Mouse (Mus musculus) urinary bladder, postnatal 10 days (tissue): Measurements from ENCODE around the gene Hat1.
A peak's percentile ranks its signal among the peaks of the same experiment; 100 is the strongest.
"Not testable (repeated sequence)": the region's sequence is repeated elsewhere in the genome, so short reads cannot be mapped to it uniquely, and the experiment has no call there.

Experiments
- DNase-seq: peaks from one replicate; pipeline ENCODE4 v3.0.0; 2022; ENCODE audit warnings: low spot score

Hat1 gene

DNA sequence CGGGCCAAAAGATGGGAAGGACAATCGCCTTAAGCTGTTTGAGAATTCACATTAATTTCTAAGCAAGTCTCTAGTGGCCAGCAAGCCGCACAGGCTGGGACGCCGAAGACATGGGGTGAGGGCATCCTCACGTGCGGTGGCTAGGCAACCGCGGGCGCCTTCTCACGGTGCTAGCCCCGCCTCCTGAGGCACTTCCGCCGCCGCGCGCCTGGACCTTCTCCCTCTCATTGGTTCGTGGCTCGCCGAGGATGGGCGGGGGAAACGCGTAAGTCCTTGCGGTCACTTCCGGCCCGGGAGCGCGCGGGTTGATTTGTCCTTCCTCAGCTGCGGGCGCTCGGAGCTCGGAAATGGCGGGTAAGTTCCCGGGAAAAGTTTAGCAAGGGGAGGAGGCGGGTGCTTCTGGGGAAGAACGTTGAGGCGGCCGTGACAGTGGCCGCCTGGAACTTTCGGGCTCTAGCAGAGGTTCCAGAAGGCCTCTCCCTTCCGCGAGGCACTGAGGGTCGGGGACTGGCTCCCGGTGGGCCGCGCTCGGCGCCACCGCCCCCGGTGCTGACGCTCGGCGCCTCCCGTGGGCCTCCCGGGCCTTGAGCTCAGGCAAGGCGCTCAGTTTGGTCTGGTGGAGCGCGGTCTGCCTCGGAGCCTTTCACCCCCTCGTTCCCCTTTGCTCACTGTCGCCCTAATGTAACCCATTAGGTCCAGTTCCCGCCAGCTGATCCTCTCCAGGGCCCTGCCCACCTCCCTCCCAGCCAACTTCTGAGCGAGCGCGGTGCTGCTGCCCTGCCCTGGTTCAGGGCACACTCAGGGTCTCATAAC lies at the start of gene Hat1:
TSS of gene Hat1 (plus strand) at position 8 of the 813 bp plus-strand sequence.
- DNase-seq = peak; percentile 88

DNA sequence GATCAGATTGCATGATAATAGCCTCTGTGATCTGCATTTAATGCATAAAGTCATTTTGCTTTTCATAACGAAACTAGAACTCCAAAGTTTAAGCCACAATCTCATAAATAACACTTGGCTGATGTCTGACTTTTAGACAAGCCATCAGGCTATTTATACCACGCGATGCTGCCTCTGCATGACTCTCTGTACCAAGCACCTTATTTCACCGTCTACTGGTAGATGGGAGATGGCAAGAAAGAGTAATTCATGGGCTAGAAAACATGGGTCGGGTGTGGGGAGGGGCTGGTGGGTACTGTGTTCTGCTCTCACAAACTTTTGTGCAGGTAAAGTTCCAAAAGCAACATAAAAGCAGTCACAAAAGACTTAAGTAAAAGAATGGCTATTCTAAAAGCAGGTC lies 48.6 kb upstream of the Hat1 start:
- no peak for DNase-seq

DNA sequence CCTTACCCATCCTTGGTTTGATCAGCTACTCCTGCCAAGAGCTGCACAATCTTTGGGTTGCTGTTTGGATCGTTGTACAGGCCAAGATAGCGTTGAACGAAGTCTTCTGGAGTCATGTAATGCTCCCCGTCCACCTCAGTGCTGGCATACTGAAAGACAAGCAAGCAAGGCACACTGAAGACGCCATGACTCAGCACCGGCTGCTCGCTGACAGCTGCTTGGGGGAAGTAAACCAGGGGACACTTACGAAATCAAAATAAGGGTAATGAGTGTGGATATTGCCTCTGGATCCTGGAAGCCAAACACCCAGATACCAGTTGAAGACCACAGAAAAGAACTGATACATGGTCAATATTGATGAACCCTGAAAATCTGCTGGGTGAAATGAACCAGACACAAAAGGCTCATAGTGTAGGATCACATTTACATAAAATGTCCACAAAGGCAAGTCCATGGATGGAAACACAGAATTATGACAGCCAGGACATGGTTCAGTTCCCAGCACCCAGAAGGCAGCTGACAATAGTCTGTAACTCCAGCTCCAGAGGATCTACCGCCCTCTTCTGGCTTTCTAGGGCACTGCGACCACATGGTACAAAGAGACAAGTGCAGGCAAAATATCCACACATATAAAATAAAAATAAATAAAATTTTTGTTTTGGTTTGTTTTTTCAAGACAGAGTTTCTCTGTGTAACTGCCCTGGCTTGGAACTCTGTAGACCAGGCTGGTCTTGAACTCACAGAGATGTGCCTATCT lies 44.7 kb upstream of the Hat1 start:
- DNase-seq = no peak

DNA sequence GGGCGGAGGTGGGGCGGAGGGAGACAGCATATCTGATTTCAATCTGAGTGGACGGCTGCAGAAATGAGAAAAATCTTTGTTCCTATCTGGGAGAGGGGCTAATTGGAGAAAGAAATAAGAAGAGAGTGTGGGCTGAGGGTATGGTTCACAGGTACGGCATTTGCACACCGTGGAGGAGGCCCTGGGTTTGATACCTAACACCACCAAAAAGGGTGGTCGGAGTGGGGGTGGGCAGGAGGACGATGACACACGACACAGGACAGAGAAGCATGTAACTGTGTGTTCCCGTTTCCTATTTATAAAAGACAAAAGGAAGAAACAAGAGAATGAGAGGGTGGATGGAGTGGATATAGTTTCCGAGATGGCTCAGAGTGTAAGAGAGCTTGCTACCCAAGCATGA lies 41.6 kb upstream of the Hat1 start:
- DNase-seq = no peak

DNA sequence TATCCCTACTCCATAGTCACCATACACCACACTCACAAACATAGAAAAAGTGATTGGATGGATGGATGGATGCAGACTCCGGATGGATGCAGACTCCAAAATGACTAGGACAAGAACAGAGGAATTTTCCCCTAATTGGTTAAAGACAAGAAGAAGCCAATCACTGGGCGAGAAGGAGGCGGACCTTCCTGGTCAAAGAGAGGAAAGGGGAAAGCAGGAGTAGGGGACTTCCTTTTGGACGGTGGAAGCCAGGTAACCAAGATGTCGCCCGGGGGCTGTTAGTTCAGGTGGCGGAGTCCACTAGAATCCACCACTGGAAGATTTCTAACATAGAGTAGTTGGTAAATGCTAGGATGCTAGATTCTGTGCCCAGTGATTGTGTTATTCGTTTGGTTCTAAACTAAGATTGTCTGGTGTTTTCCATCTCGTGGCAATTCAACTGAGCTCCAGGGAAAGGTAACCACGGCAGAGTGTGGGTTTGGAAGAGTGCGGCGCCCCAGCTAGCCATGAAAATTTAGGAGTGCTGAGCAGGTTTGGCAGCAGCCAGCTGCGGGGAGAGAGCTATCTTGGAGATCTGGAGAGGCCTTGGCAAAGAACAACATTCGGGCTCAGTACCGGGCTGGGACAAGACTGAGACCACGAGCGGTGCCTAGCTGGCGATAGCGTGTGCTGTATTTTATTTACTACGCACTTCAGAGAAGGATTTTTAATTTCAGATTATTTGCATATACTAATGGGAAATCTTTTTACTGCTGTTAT lies 40.8 kb upstream of the Hat1 start:
- no peak for DNase-seq

DNA sequence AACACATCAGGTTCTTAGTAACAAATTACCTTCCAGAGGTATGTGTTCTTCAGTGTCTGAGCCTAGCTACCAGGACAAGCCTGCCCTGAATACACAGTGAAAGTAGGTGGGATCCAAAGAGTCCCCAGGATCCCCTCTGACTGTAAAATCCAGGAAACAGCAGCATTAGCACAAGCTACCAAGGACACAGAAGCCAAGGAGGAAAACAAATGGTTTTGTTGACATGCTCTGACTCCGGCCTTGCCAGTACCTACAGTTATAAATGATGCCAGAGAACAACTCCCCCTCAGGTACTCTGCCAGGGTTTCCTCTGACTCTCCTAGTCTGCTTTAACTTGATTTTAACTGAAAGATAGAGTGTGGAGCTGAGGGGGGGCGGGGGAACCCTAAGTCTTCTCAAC lies 39.2 kb upstream of the Hat1 start:
- no peak for DNase-seq

DNA sequence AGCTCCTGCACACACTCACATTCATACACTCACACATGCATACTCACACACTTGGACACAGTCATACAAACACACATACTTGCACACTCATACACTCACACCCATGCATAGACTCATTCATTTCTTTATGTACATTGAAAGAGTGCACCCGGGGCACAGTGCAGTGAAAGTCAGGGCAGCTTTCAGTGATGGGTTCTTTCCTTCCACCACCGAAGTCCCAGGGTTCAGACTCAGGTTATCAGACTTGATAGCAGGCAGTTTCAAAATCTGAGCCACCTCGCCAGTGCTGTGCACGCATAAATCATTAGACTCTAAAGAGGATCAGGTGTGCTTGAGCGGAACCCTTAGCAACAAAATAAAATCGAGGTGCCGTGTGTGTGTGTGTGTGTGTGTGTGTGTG lies 38.6 kb upstream of the Hat1 start:
- no peak for DNase-seq

DNA sequence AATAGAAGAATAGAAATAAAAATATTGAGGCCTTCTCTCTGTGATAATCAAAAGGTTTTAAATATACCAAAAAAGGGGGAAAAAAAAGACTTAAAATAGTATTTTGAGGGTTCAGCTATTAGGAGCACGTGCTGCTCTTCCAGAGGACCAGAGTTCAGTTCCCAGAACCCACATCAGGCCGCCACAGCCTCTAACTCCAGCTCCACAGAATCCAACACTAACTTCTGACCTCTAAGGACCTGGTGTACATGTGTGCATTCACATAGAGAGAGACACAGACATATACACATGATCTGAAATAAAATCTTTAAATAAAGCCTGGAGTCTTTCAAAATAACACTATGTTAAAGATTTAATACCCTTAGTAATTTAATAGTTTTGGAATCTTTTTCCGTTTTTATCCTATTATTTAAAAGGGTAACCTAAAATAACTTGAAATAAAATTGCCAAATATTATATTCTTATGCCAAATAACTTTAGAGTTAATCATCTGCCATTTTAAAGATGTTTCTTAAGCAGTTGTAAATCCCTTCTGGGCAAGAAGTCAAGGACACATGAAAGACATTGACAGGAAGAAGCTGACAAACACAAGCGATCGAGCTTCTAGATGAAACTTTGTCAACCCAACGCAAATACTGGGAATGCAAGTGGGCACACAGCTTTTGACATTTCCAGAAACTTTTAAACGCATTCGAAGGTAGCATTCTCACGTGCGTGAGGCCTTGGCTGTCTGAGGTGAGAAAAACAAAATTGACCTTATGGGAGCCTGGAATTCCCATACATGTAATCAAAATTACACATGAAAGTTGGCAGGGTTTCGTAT lies 37.6 kb upstream of the Hat1 start:
- no peak for DNase-seq

DNA sequence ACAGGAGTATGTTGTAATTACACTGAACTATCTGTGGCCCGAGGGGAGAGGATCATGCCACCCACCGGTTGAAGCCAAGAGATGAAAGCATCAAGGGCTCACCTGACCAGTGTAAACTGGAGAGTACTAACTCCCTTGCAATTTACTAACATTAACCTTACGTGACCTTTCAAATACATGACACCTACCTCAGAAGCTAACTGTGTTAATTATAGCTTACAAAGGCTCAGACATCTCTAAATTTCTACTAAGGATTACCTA lies 37.1 kb upstream of the Hat1 start:
- DNase-seq = no peak

DNA sequence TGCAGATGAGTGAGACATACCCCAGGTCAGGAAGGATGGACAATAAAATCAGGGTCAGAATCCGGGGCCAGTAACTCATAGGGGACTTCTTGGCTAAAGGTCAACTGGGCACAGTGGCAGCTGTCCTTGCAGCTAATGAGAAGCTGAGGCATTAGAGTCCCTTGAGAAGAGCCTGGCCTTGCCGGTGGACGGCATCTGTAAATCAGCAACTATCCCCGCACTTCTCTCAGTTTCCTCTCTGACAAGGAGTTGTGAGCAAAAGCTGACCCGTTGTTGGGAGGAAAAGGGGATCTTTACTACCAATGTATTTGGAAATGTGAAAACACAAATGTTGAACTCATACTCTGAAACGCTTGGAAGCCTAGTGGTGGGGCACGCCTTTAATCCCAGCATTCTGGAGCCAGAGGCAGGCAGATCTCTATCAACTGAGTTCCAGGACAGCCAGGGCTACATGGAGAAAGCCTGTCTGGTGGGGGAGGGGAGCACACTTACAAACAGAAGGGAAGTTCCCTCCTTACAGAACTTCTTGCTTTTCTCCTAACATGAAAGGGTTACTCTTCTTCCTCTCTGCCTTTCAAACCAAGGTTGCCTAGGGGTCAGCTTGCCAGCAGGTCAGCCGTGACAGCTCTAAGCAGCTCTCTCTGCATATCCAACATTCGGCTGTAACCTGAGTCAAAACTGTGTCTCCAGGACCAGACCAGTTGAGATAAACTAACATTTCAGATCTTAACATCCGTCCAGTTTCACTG lies 35.3 kb upstream of the Hat1 start:
- no peak for DNase-seq

DNA sequence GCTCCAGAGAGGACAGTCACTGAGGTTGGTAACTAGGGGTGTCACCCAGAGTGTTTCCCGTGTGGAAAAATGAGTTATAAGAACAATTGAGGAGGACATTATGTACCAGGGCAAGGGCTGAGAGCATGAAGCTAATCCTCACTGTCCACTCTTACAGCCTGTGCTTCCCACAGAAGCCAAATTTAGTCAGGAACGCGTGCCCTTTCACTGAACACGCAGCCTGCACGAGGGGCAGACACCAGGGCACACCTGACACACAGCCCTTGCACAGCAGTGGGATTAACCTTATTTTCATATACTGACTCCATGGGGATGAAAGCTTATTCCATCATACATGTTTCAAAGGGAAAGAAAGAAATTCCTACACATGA lies 34.7 kb upstream of the Hat1 start:
- no peak for DNase-seq

DNA sequence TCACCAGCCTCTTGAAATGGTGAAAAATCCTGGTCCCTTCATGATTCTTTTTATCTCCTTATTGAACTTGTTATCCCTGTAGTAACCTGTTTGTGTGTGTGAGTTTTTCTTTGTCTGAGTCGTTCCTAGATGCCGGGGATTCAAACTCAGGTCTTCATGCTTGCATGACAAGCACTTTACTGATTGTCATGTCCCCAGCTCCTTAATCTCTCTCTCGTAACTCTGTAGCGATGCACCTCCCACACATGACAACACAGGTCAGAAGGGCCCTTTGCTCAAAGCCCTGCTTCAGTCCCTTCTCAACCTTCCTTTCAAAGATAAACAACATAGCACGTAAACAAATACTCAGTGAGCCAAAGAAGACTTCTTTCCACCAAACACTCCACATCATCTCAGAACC lies 30.4 kb upstream of the Hat1 start:
- DNase-seq = no peak

DNA sequence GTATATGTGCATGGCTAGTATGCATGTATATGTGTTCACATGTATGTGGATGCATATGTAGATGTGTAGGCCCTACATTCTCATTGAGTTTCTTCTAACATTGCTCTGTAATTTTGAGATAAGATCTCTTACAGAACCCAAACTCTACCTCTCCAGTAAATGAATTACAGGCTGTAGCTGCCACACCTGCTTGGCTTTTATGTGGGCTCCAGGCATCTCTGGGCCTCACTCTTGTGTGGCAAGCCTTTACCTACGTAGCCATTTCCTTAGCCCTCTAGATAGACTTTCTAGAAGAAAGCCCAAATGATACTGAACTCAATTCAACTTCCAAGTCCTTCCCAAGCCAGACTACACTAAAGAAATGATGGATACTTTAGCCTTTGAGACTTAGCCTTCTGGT lies 28.6 kb upstream of the Hat1 start:
- DNase-seq = no peak

DNA sequence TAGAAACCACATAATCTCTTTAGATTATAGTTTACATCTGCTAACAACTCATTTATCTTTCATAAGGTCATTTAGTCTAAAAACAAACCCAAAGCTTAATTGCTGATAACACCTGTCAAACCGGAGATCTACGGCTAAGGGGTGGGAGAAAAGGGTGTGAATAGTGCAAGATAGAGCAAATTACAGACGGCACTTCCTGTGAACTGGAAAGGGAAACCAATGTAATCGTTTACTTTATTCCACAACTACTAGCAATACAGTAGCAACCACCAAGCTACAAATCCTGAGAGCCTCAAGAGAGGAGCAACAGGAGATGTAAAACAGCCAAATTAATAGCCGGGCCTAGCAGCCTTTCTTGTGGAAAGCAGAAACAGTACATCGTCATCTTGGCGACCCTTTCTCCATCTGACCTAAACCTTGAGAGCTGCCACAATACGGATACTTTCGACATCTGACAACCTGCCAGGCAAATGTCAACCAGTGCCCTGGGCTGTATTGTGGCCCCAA lies 22.1 kb upstream of the Hat1 start:
- no peak for DNase-seq

DNA sequence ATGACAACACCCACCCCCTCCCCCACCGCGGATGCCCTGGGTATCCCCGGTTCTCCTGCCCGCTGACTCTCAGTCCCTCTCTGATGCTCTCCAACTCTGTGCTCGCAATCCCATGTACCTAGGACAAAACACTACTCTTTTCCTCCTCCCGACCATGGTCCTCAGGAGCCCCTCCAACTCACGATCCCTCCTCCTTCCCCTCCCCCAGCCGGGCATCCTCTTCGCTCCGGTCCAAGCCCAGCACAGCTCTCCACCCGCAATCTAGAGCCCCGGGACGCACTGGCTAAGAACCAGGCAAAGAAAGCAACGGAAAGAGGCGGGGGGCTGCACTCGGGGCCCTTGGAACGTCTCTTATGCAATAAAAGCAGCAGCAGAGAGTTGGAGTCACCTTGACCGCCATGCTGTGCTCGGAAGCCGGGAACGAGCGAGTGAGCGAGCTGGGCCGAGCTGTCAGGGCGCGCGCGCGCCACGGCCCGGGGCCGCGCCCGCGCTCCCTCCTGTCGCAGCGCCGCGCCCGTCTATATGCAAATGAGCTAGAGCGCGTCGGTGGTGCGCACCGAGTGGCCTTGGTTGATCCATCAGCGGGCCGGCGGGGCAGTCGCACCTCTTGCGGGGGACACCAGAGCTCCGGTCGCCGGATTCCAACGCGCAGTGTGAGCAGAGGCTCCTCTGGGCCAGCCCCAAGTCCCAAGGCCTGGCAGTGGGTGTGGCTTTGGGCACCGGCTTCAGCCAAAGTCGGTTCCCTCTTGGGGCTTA lies 21.5 kb upstream of the Hat1 start, which contains the start of gene Slc25a12:
TSS of gene Slc25a12 (minus strand) at position 625 of the 756 bp plus-strand sequence.
- DNase-seq = peak; percentile 14

DNA sequence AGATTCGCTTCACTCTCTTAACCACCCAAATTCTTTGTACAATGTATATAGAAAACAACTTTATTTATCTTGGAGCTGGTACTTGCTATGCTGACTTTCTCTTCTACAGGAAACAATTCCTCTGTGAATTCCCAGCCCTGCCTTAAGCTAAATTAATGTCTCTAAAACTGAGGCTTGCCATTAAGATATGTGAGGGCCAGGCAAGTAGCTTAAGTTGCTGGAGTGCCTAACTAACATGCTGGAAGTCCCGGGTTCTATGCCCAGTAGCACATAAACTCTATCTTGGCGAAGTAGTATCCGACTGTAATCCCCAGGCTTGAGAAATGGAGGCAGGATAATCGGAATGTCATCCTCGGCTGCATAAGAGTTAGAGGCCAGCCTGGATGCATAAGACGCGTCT lies 20.7 kb upstream of the Hat1 start:
- no peak for DNase-seq

DNA sequence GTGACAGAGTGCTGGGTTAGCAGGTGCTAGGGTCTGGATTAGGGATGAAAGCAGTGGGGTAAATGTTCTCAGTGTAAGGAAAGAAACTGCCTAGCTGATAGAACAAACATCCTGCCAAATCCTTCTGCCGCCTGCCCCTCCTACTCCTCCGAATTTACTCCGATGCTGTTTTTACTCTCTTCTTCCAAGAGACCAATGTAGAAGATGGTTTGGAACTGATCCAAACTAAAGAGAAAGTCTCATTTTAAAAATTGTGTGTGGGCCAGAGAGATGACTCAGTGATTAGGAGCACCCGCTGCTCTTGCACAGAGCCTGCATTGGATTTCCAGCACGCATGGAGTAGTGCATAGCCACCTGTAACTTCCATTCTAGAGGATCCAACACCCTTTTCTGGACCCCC lies 17.0 kb upstream of the Hat1 start:
- DNase-seq = no peak

DNA sequence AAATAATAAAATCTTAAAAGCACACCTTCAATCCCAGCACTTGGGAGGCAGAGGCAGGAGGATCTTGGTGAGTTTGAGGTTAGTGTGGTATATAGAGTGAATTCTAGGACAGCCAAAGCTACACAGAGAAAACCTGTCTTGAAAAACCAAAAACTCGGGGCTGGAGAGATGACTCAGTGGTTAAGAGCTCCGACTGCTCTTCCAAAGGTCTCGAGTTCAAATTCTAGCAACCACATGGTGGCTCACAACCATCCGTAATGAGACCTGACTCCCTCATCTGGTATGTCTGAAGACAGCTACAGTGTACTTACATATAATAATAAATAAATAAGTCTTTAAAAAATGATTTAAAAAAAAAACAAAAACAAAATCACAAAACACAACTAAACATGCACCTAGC lies 16.5 kb upstream of the Hat1 start:
- not testable (repeated sequence) for DNase-seq

DNA sequence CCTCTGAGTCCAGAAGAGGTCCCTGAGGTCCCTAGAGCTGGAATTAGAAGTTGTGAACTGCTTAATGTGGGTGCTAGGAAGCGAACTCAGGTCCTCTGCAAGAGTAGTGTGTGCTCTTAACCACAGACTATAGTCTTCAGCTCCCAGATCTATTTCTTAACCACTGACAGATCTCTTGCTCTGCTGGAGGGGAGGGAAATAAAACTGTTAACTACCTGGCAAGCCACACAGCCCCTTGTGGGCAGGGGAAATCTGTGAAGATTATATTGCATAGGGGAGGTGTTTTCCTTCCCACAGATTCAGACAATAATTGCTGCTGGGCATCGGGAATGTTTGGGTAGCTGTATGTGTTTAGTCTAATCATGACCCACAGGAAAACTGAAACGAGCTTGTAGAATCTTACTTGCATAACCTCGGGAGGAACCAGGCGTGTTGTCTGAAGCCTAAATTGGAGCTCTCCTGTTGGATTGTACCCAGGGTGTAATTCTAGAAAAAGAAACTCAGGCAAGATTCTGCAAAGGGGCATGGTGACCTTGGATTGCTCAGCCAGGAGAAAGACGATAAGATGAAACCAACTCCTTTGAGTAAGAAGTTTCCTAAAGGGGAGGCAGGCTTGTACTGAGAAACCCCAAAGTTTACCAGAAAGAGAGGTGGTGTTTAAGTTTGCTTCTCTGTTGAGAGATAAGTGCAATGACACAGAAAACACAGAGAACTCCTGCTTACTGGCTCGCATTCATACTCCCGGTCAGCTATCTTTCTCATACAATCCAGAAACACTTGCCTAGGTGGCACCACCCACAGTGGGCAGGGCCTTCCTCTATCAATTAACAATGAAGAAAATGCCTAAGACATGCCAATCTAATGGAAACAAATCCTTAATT lies 14.2 kb upstream of the Hat1 start:
- no peak for DNase-seq
